Mouse (Mus musculus) kidney, adult 2 months (tissue): ENCODE measurements around the gene Dynlt1f. TPM values are rescaled to one million over a fixed set of nuclear protein-coding genes. Genes with fewer than 3 reads are reported as not detected.
"Not testable (repeated sequence)": the region's sequence is repeated elsewhere in the genome, so short reads cannot be mapped to it uniquely, and the experiment has no call there.

Experiments
- DNase-seq: peaks from one replicate; pipeline ENCODE4 v3.0.0; 2021
- H3K27ac ChIP-seq: fragments of 200-500 bp; 2 replicates; pipeline ENCODE4 v1.5.1; 2012; ENCODE audit warnings: low read depth, low read length, control low read depth, inconsistent platforms; ENCODE audit not compliant: insufficient read depth
- H3K27me3 ChIP-seq: fragments of 200-500 bp; replicated peaks from 2 replicates; pipeline ENCODE4 v1.6.1; 2012; ENCODE audit warnings: mild to moderate bottlenecking, moderate library complexity, low read length, inconsistent platforms; ENCODE audit not compliant: control insufficient read depth, insufficient read depth
- H3K36me3 ChIP-seq: fragments of 200-500 bp; 2 replicates; pipeline ENCODE4 v1.6.1; 2012; ENCODE audit warnings: mild to moderate bottlenecking, moderate library complexity, low read length, inconsistent platforms; ENCODE audit not compliant: control insufficient read depth, insufficient read depth
- H3K4me1 ChIP-seq: fragments of 200-500 bp; 2 replicates; pipeline ENCODE4 v1.6.1; 2011; ENCODE audit warnings: low read length; ENCODE audit not compliant: control insufficient read depth, insufficient read depth
- H3K4me3 ChIP-seq: fragments of 200-500 bp; 2 replicates; pipeline ENCODE4 v1.5.1; 2011; ENCODE audit warnings: mild to moderate bottlenecking, low read depth, low read length, control low read depth; ENCODE audit not compliant: insufficient read depth
- CTCF ChIP-seq: fragments of 200-500 bp; conservative IDR thresholded peaks from 2 replicates; pipeline ENCODE4 v1.5.1; 2011; ENCODE audit warnings: low read depth, mild to moderate bottlenecking, control low read depth, low read length, moderate library complexity, mixed read lengths; ENCODE audit not compliant: insufficient read depth, insufficient read length
- WGBS: fragments of 180-500 bp; shearing (Covaris S2); methylation state at CpG from one replicate; pipeline ENCODE4 v1.1.7; 2018; 5-methylcytosine and 5-hydroxymethylcytosine counted together
- polyA plus RNA-seq: library from polyadenylated mRNA; depleted of rRNA; stranded (reverse); fragments of >200 nt; gene quantifications from 2 replicates; pipeline ENCODE4 v1.2.3, GENCODE M21; 2012

Dynlt1f gene
- polyA plus RNA-seq, 1 experiment: 64.5 TPM

GRCm38 (mm10) chr17:6691596-6691995, 35.9 kb upstream of the Dynlt1f start:
- not testable (repeated sequence) for H3K4me1 ChIP-seq, H3K27me3 ChIP-seq, H3K36me3 ChIP-seq, H3K4me3 ChIP-seq, H3K27ac ChIP-seq
- peak; percentile 86 for DNase-seq
- 0 out of 2 replicates have a peak, but pooled peaks have one; percentile 5 for TF ChIP-seq CTCF
- WGBS: 5% methylated on average over 2 of the region's 2 CpGs

- H3K27me3 ChIP-seq, DNase-seq, H3K27ac ChIP-seq, H3K36me3 ChIP-seq, H3K4me1 ChIP-seq, H3K4me3 ChIP-seq: not testable (repeated sequence)
- WGBS: 84% methylated on average over 4 of the region's 4 CpGs
These were observed 33.6 kb upstream of the Dynlt1f start for GRCm38 (mm10) chr17:6689344-6689743.

DNA sequence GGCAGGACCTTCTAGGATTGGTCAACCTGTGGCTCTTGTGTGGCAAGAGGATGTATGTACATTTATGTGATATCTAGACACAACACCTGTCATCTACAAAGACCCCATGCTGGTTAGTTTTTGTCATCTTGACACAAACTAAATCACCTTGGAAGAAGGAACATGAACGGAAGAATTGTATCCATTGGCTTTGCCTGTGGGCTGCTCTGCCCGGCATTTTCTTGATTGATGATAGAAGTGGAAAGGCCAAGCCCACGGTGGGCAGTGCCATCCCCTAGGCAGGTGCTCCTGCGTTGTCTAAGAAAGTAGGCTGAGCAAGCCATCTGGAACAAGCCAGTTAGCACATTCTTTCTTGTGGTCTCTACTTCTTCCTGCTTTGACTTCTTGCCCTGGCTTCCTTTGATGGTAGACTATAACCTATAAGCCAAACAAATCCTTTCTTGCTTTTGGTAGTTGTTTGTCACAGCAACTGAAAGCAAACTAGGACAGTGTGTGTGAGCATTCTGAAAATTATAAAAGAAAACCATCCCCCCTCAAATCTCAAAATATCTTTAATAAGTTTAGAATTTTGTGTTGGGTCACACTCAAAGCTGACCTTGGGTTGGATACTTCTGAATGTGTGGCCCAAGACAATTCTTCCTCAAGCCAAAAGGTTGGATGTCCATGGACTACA, 30.7 kb upstream of the Dynlt1f start:
- 93% methylated on average over 3 of the region's 4 CpGs for WGBS
- H3K36me3 ChIP-seq, H3K27me3 ChIP-seq, H3K27ac ChIP-seq, H3K4me3 ChIP-seq, H3K4me1 ChIP-seq, DNase-seq: not testable (repeated sequence)

GRCm38 (mm10) chr17:6685288-6685818, 29.7 kb upstream of the Dynlt1f start:
- WGBS: 32% methylated on average over 5 of the region's 8 CpGs
- not testable (repeated sequence) for H3K4me3 ChIP-seq, H3K36me3 ChIP-seq, H3K27me3 ChIP-seq, H3K27ac ChIP-seq, H3K4me1 ChIP-seq
- peak; percentile 36 for DNase-seq

DNA sequence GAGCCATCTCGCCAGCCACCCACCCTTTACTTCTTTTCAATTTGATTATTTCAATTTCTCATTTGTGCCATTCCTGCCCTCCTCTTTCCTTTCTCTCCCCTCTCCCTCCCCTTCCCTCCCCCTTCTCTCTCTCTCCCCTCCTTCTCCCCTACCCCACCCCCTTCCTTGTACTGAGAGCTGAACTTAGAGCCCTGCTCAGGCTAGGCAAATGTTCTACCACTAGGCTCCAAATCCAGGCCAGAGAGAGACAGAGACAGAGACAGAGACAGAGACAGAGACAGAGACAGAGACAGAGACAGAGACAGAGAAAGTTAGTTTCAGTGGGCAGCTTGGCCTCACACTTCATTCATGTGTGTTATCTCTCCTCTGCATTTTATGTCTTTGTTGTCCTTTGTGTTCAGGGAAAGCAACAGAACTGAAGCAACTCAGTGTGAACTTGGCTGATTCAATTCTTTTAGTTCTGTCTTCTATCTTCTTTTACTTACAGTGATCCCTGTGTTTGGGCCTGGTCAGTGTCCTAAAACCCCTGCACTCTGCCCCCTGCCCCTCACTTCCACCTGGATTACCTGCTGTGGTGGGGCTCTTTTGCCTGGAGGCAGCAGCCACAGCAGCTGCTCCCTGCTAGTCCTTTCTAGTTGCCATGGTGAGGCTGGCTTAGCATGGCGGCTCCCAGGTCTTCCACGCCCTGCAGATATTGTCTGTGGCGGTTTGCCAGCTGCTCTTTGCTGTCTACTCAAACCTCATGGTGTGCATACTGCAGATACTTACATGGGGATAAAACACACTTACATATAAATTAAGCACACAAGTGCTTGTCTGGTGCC, 29.0 kb upstream of the Dynlt1f start:
- H3K27ac ChIP-seq, H3K36me3 ChIP-seq, DNase-seq, H3K4me3 ChIP-seq, H3K27me3 ChIP-seq, H3K4me1 ChIP-seq: not testable (repeated sequence)
- WGBS: no CpG with 5 or more reads among the region's 4 CpGs

DNA sequence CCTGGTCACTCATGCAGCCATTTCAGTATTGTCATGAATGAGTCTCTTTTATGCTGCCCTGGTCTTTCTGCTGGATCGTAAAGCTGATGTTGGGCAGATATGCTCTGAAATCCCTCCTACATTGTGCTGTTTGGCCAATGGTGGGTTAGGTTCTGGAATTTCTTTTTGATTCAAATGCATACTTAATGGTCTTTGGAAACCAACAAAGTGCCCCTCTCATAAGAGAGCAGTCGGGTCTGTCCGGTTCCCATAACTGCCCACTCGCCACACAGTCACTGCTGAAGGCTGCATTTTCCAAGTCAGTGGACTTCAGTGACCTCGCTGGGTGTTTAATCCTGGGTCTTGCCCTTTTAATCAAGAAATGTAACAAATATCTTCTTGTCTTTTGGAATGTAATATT, 28.0 kb upstream of the Dynlt1f start:
- DNase-seq, H3K27ac ChIP-seq, H3K27me3 ChIP-seq, H3K4me3 ChIP-seq, H3K4me1 ChIP-seq, H3K36me3 ChIP-seq: not testable (repeated sequence)
- 80% methylated on average over 1 of the region's 5 CpGs for WGBS

DNA sequence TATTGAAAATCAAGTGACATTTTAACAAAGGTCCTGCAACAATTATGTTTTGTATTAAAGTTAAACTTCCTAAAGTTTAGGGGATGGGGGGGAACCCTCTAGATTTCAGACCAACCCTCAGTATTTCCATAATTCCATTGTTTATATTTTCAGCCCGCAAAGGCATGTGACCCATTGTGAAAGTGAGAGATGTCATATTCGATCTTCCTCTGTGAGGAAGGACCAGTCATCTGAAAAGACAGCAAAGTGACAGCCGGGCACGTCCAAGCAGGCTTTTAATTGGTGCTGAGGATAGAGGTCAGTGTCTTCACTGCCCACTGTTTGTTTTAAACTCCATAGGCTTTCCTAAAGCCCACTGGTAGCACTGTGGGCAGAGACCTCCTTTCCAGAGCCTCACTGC, 26.0 kb upstream of the Dynlt1f start:
- not testable (repeated sequence) for H3K4me1 ChIP-seq, H3K4me3 ChIP-seq, DNase-seq, H3K36me3 ChIP-seq, H3K27me3 ChIP-seq, H3K27ac ChIP-seq
- WGBS: 78% methylated on average over 4 of the region's 4 CpGs

GRCm38 (mm10) chr17:6678063-6678462, 22.4 kb upstream of the Dynlt1f start:
- H3K27ac ChIP-seq, H3K4me3 ChIP-seq, H3K36me3 ChIP-seq, H3K27me3 ChIP-seq, DNase-seq, H3K4me1 ChIP-seq: not testable (repeated sequence)
- 14% methylated on average over 1 of the region's 2 CpGs for WGBS

DNA sequence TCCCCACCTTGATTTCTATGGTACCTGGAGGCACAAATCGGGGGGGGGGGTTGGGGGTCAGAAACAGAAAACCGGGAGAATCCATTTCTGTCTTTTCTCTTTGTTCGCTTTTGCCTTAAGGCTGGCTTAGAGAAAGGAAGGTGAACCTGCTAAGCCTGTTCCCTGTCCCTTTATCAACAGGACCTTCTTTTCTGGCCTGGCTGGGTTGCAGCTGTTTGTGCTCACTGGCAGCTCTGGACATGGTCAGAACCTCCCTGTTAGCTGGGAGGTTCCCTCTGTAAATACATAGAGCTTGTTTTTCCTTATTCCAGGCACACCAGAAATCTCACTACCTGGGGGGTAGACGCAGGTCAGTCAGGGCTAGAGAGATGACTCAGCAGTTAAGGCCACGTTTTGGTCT, 18.6 kb upstream of the Dynlt1f start:
- H3K27ac ChIP-seq, H3K4me1 ChIP-seq, H3K27me3 ChIP-seq, DNase-seq, H3K36me3 ChIP-seq, H3K4me3 ChIP-seq: not testable (repeated sequence)
- 53% methylated on average over 5 of the region's 5 CpGs for WGBS

DNA sequence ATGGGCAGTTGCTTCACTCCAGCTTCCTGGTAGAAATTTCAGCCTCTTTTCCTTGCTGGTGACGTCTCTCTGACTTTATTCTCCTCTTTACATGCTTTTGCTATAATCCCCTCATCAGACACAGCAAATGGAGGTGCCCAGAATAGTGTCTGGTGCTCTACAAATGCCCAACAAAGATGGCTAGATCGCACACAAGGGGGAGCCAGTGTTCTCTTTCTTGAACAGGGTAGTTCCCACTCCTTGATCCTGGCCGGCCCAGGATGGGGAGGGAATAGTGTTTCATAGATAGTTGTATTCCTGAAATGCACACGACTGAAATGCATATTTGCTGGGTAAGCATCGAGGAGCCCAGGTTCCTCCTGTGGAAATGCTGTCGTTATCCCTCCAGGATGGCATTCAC, 12.8 kb upstream of the Dynlt1f start:
- H3K4me3 ChIP-seq, DNase-seq, H3K36me3 ChIP-seq, H3K4me1 ChIP-seq, H3K27ac ChIP-seq, H3K27me3 ChIP-seq: not testable (repeated sequence)
- WGBS: no CpG with 5 or more reads among the region's 6 CpGs

- 94% methylated on average over 4 of the region's 5 CpGs for WGBS
- not testable (repeated sequence) for H3K4me3 ChIP-seq
These were observed 9.7 kb upstream of the Dynlt1f start for GRCm38 (mm10) chr17:6665389-6665788.

More at GRCm38 (mm10) chr17:6665389-6665788, 9.7 kb upstream of the Dynlt1f start:
- not testable (repeated sequence) for H3K36me3 ChIP-seq, H3K4me1 ChIP-seq, H3K27ac ChIP-seq, DNase-seq, H3K27me3 ChIP-seq
